9 mouse cellular contexts compared by ENCODE assay signal in the genomic region with DNA sequence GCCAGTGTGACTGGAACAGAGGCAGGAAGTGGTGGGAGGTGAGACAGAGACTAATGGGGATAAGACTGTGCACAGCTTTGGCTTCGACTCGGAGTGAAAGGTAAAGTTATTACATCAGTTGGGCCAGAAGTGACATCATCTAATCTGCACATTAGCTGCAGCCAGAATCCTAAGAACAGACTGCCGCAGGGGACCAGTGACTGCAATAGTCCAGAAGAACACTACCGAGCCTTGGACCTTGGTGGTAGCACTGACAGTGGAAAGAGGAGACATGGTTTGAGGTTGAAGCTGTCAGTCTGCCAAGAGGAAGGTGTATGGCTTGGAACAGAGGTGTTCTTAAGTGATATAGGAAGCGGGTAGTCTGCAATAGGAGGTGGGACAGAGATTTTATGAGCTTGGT.
DNase-seq lines count a peak whose midpoint lies in the region; ATAC-seq and TF ChIP-seq lines count a peak whose summit lies in the region.
"Had no signal": no experiment of that assay in that cellular context is flagged by ENCODE, and none has a peak within 500 bp of the region (broad histone marks: within the 10 kb centered on the region; RNA-seq: fewer than 3 reads in every experiment).

No protein-coding gene starts in this region.

- ATAC-seq in heart, embryonic 11.5 days (replicated peaks; ENCODE audit: insufficient number of reproducible peaks, low FRiP score, low TSS enrichment): no peak
- ATAC-seq in lung, embryonic 14.5 days (ENCODE audit: insufficient read depth): no peak
- no peak for ATAC-seq in lung, postnatal 0 days

- H3K4me2 ChIP-seq in heart, embryonic 11.5 days: no peak overlapping the region
- H3K4me2 ChIP-seq in lung, embryonic 14.5 days: no peak overlapping the region
- H3K4me2 ChIP-seq in lung, postnatal 0 days (replicated peaks; ENCODE audit: low read depth, low read length): no peak overlapping the region

- 0 out of 2 replicates have a peak overlapping the region, but pooled peaks have one; percentile 24 for H3K27ac ChIP-seq in heart, embryonic 11.5 days (ENCODE audit: low read depth, low read length)
- H3K27ac ChIP-seq in lung, embryonic 14.5 days (ENCODE audit: low read depth): 0 out of 2 replicates have a peak overlapping the region, but pooled peaks have one; percentile 30
- no peak overlapping the region for H3K27ac ChIP-seq in lung, postnatal 0 days (ENCODE audit: low read length)
- H3K27ac ChIP-seq in macrophage: peak overlapping the region; percentile 86
- H3K27ac ChIP-seq: layer of hippocampus, adult 2 months had no signal

- H3K4me1 ChIP-seq in heart, embryonic 11.5 days (ENCODE audit: control insufficient read depth, insufficient read depth, low read length): peaks cover 10% of the 10 kb centered on the region; the same call in 1 of the 2 replicates
- H3K4me1 ChIP-seq in lung, embryonic 14.5 days (ENCODE audit: insufficient read depth): peaks cover 10% of the 10 kb centered on the region
- H3K4me1 ChIP-seq in lung, postnatal 0 days (ENCODE audit: insufficient read depth, low read depth, low read length): no peaks in the 10 kb centered on the region; the same call in 1 of the 2 replicates

- peaks cover 81% of the 10 kb centered on the region for H3K79me2 ChIP-seq in macrophage (ENCODE audit: inconsistent target)

- H3K4me3 ChIP-seq in heart, embryonic 11.5 days (ENCODE audit: low read depth, low read length): no peak overlapping the region
- no peak overlapping the region for H3K4me3 ChIP-seq in lung, embryonic 14.5 days (ENCODE audit: low read depth, low read length)
- no peak overlapping the region for H3K4me3 ChIP-seq in lung, postnatal 0 days (ENCODE audit: low read depth, low read length)
- H3K4me3 ChIP-seq in macrophage (ENCODE audit: inconsistent target): no peak overlapping the region
- H3K4me3 ChIP-seq: layer of hippocampus, adult 2 months had no signal

- WGBS in heart, embryonic 11.5 days (ENCODE audit: insufficient replicate concordance): 75% methylated on average over 5 of the region's 5 CpGs
- WGBS in lung, embryonic 14.5 days: 66% methylated on average over 5 of the region's 5 CpGs
- 60% methylated on average over 5 of the region's 5 CpGs for WGBS in lung, postnatal 0 days
- WGBS in macrophage (ENCODE audit: missing documents): 53% methylated on average over 5 of the region's 5 CpGs

- TF ChIP-seq CTCF in lung, embryonic 14.5 days (IDR thresholded peaks at IDR 0.05; ENCODE audit: low read depth): no peak
- TF ChIP-seq CTCF in lung, postnatal 0 days (IDR thresholded peaks at IDR 0.05): no peak

- H3K27me3 ChIP-seq in heart, embryonic 11.5 days (ENCODE audit: control insufficient read depth, insufficient read depth, low read length): no peaks in the 10 kb centered on the region
- H3K27me3 ChIP-seq in lung, embryonic 14.5 days (ENCODE audit: insufficient read depth, low read length): no peaks in the 10 kb centered on the region
- H3K27me3 ChIP-seq in lung, postnatal 0 days (replicated peaks; ENCODE audit: insufficient read depth, low read length): no peaks in the 10 kb centered on the region

- no peaks in the 10 kb centered on the region for H3K9me3 ChIP-seq in heart, embryonic 11.5 days (replicated peaks; ENCODE audit: control insufficient read depth, low read length)
- no peaks in the 10 kb centered on the region for H3K9me3 ChIP-seq in lung, embryonic 14.5 days (ENCODE audit: low read depth, low read length)
- no peaks in the 10 kb centered on the region for H3K9me3 ChIP-seq in lung, postnatal 0 days (ENCODE audit: low read length)

- H3K36me3 ChIP-seq in heart, embryonic 11.5 days (ENCODE audit: control insufficient read depth, insufficient read depth, low read length): no peaks in the 10 kb centered on the region
- H3K36me3 ChIP-seq in lung, embryonic 14.5 days (ENCODE audit: insufficient read depth): no peaks in the 10 kb centered on the region
- H3K36me3 ChIP-seq in lung, postnatal 0 days (ENCODE audit: insufficient read depth, low read length): no peaks in the 10 kb centered on the region
- H3K36me3 ChIP-seq in macrophage (ENCODE audit: inconsistent target): peaks cover 49% of the 10 kb centered on the region

- no peak for TF ChIP-seq EP300 in lung, postnatal 0 days (IDR thresholded peaks at IDR 0.05)

- DNase-seq in heart, postnatal 10 days: no peak
- no peak for DNase-seq in lung, embryonic 14.5 days
- no peak for DNase-seq in lung, postnatal 0 days (ENCODE audit: low spot score)
- peak; percentile 81 for DNase-seq in adipocyte (ENCODE audit: low spot score)
- DNase-seq in urinary bladder, postnatal 14 days (ENCODE audit: low spot score): no peak
- DNase-seq: cerebellum, adult 18-20 months had no signal

- intact Hi-C loops in heart, postnatal 10 days (cut with DNase I): no loop called here

- H3K9ac ChIP-seq in heart, embryonic 11.5 days (ENCODE audit: low read depth, low read length): no peak overlapping the region
- no peak overlapping the region for H3K9ac ChIP-seq in lung, embryonic 14.5 days
- no peak overlapping the region for H3K9ac ChIP-seq in lung, postnatal 0 days (replicated peaks; ENCODE audit: low read depth)
